Mouse (Mus musculus): ENCODE results near the gene Ccnt1. TPM values are rescaled to one million over a fixed set of nuclear protein-coding genes. Genes with fewer than 3 reads are reported as not detected.

Gene Ccnt1
- total and polyA plus RNA-seq, 3 experiments: 19.5 to 63.2 (median 44.0) TPM

DNA sequence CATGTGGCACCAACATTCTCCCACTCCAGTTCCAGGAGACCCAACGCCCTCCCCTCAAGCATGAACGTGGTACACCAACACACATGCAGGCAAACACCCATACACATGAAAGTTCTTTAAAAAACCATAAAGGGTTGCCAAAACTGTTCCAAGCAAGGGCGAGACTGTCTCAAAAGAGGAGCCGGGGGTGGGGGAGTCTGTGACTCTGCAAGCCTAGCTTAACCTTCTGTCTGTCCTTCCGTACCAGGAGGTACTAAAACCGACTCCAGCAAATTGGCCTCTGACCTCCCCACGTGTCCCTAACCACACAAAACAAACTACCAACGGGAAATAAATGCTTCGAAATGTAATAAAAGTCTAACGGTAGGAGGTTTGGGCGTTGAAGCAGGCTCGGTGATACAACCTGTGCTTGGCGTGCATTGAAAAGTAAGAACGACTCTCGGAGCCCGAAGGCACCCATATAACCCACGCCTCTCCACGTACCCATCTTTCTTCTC lies 37.6 kb downstream of the Ccnt1 start:
- Histone ChIP-seq H3K36me3 (ENCODE audit: control insufficient read depth in 1 of 2, insufficient read depth in 2 of 2, low read length in 2 of 2) (peaks cover 30 to 34% of the 10 kb centered on the region in 2 experiments), H3K27me3 (ENCODE audit: control insufficient read depth in 1 of 2, insufficient read depth in 2 of 2, low read length in 2 of 2) (no peaks in the 10 kb centered on the region), H3K9me3 (replicated peaks; ENCODE audit: insufficient read depth, low read length) (no peaks in the 10 kb centered on the region), H3K27ac (ENCODE audit: control insufficient read depth, low read depth, low read length) (peak overlapping the region; percentile 85), H3K9ac (ENCODE audit: control insufficient read depth, low read depth, low read length, poor library complexity, severe bottlenecking) (peak overlapping the region; percentile 83), H3K4me1 (ENCODE audit: control insufficient read depth in 1 of 2, insufficient read depth in 2 of 2, low read length in 2 of 2) (peaks cover 3 to 15% of the 10 kb centered on the region in 2 experiments; a peak in 3 of 4 replicates), H3K4me3 (ENCODE audit: control insufficient read depth in 1 of 2, insufficient read depth in 1 of 2, low read depth in 2 of 2, low read length in 2 of 2) (peak overlapping the region; percentile 79 to 85), H3K79me2 (ENCODE audit: control insufficient read depth, insufficient read depth, low read length, poor library complexity) (peaks cover 42% of the 10 kb centered on the region)
- TF ChIP-seq GATA1 (IDR thresholded peaks at IDR 0.05; ENCODE audit: low read depth, low read length) (no peak), USF2 (IDR thresholded peaks at IDR 0.05; ENCODE audit: borderline replicate concordance in 1 of 2, insufficient read depth in 1 of 2, low read depth in 1 of 2, low read length in 2 of 2) (no peak), USF1 (IDR thresholded peaks at IDR 0.05; ENCODE audit: low read depth, low read length) (peak; percentile 33; the same call in 1 of the 2 replicates), POLR2AphosphoS2 (IDR thresholded peaks at IDR 0.05; ENCODE audit: low read length) (no peak; the same call in 1 of the 2 replicates), SMC3 (IDR thresholded peaks at IDR 0.05; ENCODE audit: low read depth, low read length) (no peak), JUND (IDR thresholded peaks at IDR 0.05; ENCODE audit: low read depth, low read length) (no peak), BHLHE40 (IDR thresholded peaks at IDR 0.05; ENCODE audit: borderline replicate concordance, low read depth, low read length) (no peak), MAX (IDR thresholded peaks at IDR 0.05; ENCODE audit: low read length) (0 out of 2 replicates have a peak, but pooled peaks have one; percentile 42), TAL1 (IDR thresholded peaks at IDR 0.05; ENCODE audit: low read length) (no peak), SIN3A (IDR thresholded peaks at IDR 0.05; ENCODE audit: low read length) (peak; percentile 2; the same call in 1 of the 2 replicates), ZC3H11A (IDR thresholded peaks at IDR 0.05; ENCODE audit: low read depth, low read length) (no peak), MAZ (IDR thresholded peaks at IDR 0.05; ENCODE audit: low read depth, low read length) (no peak), ZKSCAN1 (IDR thresholded peaks at IDR 0.05; ENCODE audit: low read depth, low read length) (no peak), TCF12 (IDR thresholded peaks at IDR 0.05; ENCODE audit: low read depth, low read length) (no peak), ELF1 (IDR thresholded peaks at IDR 0.05; ENCODE audit: low read depth, low read length) (no peak), CHD1 (IDR thresholded peaks at IDR 0.05; ENCODE audit: low read depth, low read length) (no peak), MEF2A (IDR thresholded peaks at IDR 0.05; ENCODE audit: extremely low read depth, insufficient replicate concordance, low read depth, low read length, poor library complexity, severe bottlenecking) (no peak), TBP (IDR thresholded peaks at IDR 0.05; ENCODE audit: low read depth, low read length) (0 out of 2 replicates have a peak, but pooled peaks have one; percentile 24), ETS1 (IDR thresholded peaks at IDR 0.05; ENCODE audit: low read depth, low read length) (no peak), MAFK (IDR thresholded peaks at IDR 0.05; ENCODE audit: borderline replicate concordance, low read depth, low read length) (no peak), POLR2A (IDR thresholded peaks at IDR 0.05; ENCODE audit: control insufficient read depth in 1 of 2, insufficient read depth in 1 of 2, low read depth in 1 of 2, low read length in 2 of 2, poor library complexity in 1 of 2) (0 out of 4 replicates have a peak, but pooled peaks of 1 of the 2 experiments have one; percentile 17), CHD2 (IDR thresholded peaks at IDR 0.05; ENCODE audit: low read length) (no peak), MYC (IDR thresholded peaks at IDR 0.05; ENCODE audit: low read depth, low read length) (peak; percentile 19; the same call in 1 of the 2 replicates), RAD21 (IDR thresholded peaks at IDR 0.05; ENCODE audit: low read depth, low read length) (no peak), HCFC1 (IDR thresholded peaks at IDR 0.05; ENCODE audit: low read depth, low read length) (no peak), ZNF384 (IDR thresholded peaks at IDR 0.05; ENCODE audit: low read depth, low read length) (no peak), EP300 (IDR thresholded peaks at IDR 0.05; ENCODE audit: low read depth in 1 of 2, low read length in 2 of 2) (no peak), MYB (IDR thresholded peaks at IDR 0.05; ENCODE audit: low read depth, low read length) (no peak), UBTF (IDR thresholded peaks at IDR 0.05; ENCODE audit: borderline replicate concordance, insufficient read depth, low read depth, low read length) (0 out of 2 replicates have a peak, but pooled peaks have one; percentile 43), POLR2AphosphoS5 (IDR thresholded peaks at IDR 0.05; ENCODE audit: borderline replicate concordance, low read depth, low read length) (no peak)
- peak; percentile 71 for DNase-seq (ENCODE audit: low read depth, low spot score)
